Mouse (Mus musculus) MEL (cell line): Measurements from ENCODE around the gene Spata31d1d. TPM values are rescaled to one million over a fixed set of nuclear protein-coding genes. Genes with fewer than 3 reads are reported as not detected.
A peak's percentile ranks its signal among the peaks of the same experiment; 100 is the strongest.

Experiments used
- DNase-seq: peaks from one replicate; pipeline ENCODE4 v3.0.0; 2011; ENCODE audit warnings: low read depth, low spot score
- H3K27ac ChIP-seq: 2 replicates; pipeline ENCODE4 v1.5.1; 2012; ENCODE audit warnings: low read depth, mild to moderate bottlenecking, control low read depth, low read length, moderate library complexity; ENCODE audit not compliant: control insufficient read depth
- H3K27me3 ChIP-seq, 2 experiments: fragments of 150-350 bp in 1 of 2; sonication (generic) in 1 of 2; 2 replicates each; pipeline ENCODE4 v1.6.1; 2012; ENCODE audit warnings: low read length in 2 of 2, mild to moderate bottlenecking in 2 of 2, improper control_type of control experiment in 1 of 2, moderate library complexity in 1 of 2; ENCODE audit not compliant: insufficient read depth in 2 of 2, control insufficient read depth in 1 of 2
- H3K36me3 ChIP-seq, 2 experiments: 2 replicates each; pipeline ENCODE4 v1.6.1; 2012 to 2014; ENCODE audit warnings: low read length in 2 of 2, improper control_type of control experiment in 1 of 2, inconsistent platforms in 1 of 2, mild to moderate bottlenecking in 1 of 2; ENCODE audit not compliant: insufficient read depth in 2 of 2, control insufficient read depth in 1 of 2
- H3K4me1 ChIP-seq, 2 experiments: fragments of 150-350 bp in 1 of 2; sonication (generic) in 1 of 2; 2 replicates each; pipeline ENCODE4 v1.6.1; 2012; ENCODE audit warnings: low read length in 2 of 2, improper control_type of control experiment in 1 of 2, mild to moderate bottlenecking in 1 of 2; ENCODE audit not compliant: insufficient read depth in 2 of 2, control insufficient read depth in 1 of 2
- H3K4me3 ChIP-seq, 2 experiments: fragments of 150-350 bp in 1 of 2; sonication (generic) in 1 of 2; 2 replicates each; pipeline ENCODE4 v1.5.1; 2012; ENCODE audit warnings: low read depth in 2 of 2, low read length in 2 of 2, mild to moderate bottlenecking in 2 of 2, moderate library complexity in 2 of 2, control low read depth in 1 of 2, improper control_type of control experiment in 1 of 2; ENCODE audit not compliant: control insufficient read depth in 1 of 2, insufficient read depth in 1 of 2
- H3K79me2 ChIP-seq: 2 replicates; pipeline ENCODE4 v1.6.1; 2012; ENCODE audit warnings: mild to moderate bottlenecking, low read length, moderate library complexity; ENCODE audit not compliant: control insufficient read depth, poor library complexity, insufficient read depth
- H3K9ac ChIP-seq: 2 replicates; pipeline ENCODE4 v1.6.1; 2012; ENCODE audit warnings: low read depth, mild to moderate bottlenecking, control low read depth, low read length, moderate library complexity; ENCODE audit not compliant: control insufficient read depth, poor library complexity, severe bottlenecking
- H3K9me3 ChIP-seq: fragments of 150-350 bp; sonication (generic); replicated peaks from 2 replicates; pipeline ENCODE4 v1.6.1; 2012; ENCODE audit warnings: mild to moderate bottlenecking, low read length, improper control_type of control experiment, moderate library complexity; ENCODE audit not compliant: insufficient read depth
- BHLHE40 ChIP-seq: IDR thresholded peaks from 2 replicates; pipeline ENCODE4 v1.6.1; 2012; ENCODE audit warnings: low read depth, mild to moderate bottlenecking, inconsistent platforms, low read length, improper control_type of control experiment, borderline replicate concordance
- CHD2 ChIP-seq: IDR thresholded peaks from 2 replicates; pipeline ENCODE4 v1.6.1; 2011; ENCODE audit warnings: low read length, improper control_type of control experiment
- CTCF ChIP-seq, 3 experiments: IDR thresholded peaks in 2 of 3; conservative IDR thresholded peaks in 1 of 3; 2 replicates each; pipeline ENCODE4 v1.5.1; 2011 to 2012; ENCODE audit warnings: low read length in 3 of 3, low read depth in 2 of 3, mild to moderate bottlenecking in 2 of 3, improper control_type of control experiment in 1 of 3, inconsistent platforms in 1 of 3, mixed read lengths in 1 of 3, moderate library complexity in 1 of 3; ENCODE audit not compliant: control insufficient read depth in 1 of 3, insufficient read depth in 1 of 3, poor library complexity in 1 of 3, severe bottlenecking in 1 of 3
- E2F4 ChIP-seq: IDR thresholded peaks from 2 replicates; pipeline ENCODE4 v1.6.1; 2011; ENCODE audit warnings: low read depth, low read length, improper control_type of control experiment, borderline replicate concordance
- ELF1 ChIP-seq: IDR thresholded peaks from 2 replicates; pipeline ENCODE4 v1.6.1; 2014; ENCODE audit warnings: low read depth, mild to moderate bottlenecking, inconsistent platforms, low read length, improper control_type of control experiment, moderate library complexity
- EP300 ChIP-seq, 2 experiments: IDR thresholded peaks; 2 replicates each; pipeline ENCODE4 v1.6.1; 2011; ENCODE audit warnings: improper control_type of control experiment in 2 of 2, low read length in 2 of 2, low read depth in 1 of 2, mild to moderate bottlenecking in 1 of 2
- ETS1 ChIP-seq: IDR thresholded peaks from 2 replicates; pipeline ENCODE4 v1.6.1; 2012; ENCODE audit warnings: low read depth, mild to moderate bottlenecking, inconsistent platforms, low read length, improper control_type of control experiment, moderate library complexity
- GATA1 ChIP-seq: IDR thresholded peaks from 2 replicates; pipeline ENCODE4 v1.6.1; 2011; ENCODE audit warnings: low read depth, low read length, improper control_type of control experiment
- KAT2A ChIP-seq: conservative IDR thresholded peaks from 2 replicates; pipeline ENCODE4 v1.6.1; 2012; ENCODE audit warnings: low read depth, low read length, improper control_type of control experiment, inconsistent platforms
- MAX ChIP-seq: IDR thresholded peaks from 2 replicates; pipeline ENCODE4 v1.6.1; 2011; ENCODE audit warnings: low read length, improper control_type of control experiment
- MEF2A ChIP-seq: IDR thresholded peaks from 2 replicates; pipeline ENCODE4 v1.6.1; 2014; ENCODE audit warnings: low read depth, mild to moderate bottlenecking, inconsistent platforms, low read length, improper control_type of control experiment; ENCODE audit not compliant: poor library complexity, insufficient replicate concordance, severe bottlenecking; ENCODE audit errors: extremely low read depth
- MXI1 ChIP-seq: IDR thresholded peaks from 2 replicates; pipeline ENCODE4 v1.6.1; 2011; ENCODE audit warnings: mild to moderate bottlenecking, low read depth, low read length, improper control_type of control experiment
- MYB ChIP-seq: IDR thresholded peaks from 2 replicates; pipeline ENCODE4 v1.6.1; 2011; ENCODE audit warnings: mild to moderate bottlenecking, low read depth, low read length, improper control_type of control experiment
- MYC ChIP-seq: IDR thresholded peaks from 2 replicates; pipeline ENCODE4 v1.6.1; 2011; ENCODE audit warnings: low read depth, mild to moderate bottlenecking, low read length, improper control_type of control experiment, moderate library complexity
- POLR2A ChIP-seq, 2 experiments: IDR thresholded peaks; 2 replicates each; pipeline ENCODE4 v1.6.1; 2011 to 2012; ENCODE audit warnings: low read length in 2 of 2, mild to moderate bottlenecking in 2 of 2, control low read depth in 1 of 2, improper control_type of control experiment in 1 of 2, low read depth in 1 of 2, moderate library complexity in 1 of 2; ENCODE audit not compliant: control insufficient read depth in 1 of 2, insufficient read depth in 1 of 2, poor library complexity in 1 of 2
- POLR2AphosphoS2 ChIP-seq: IDR thresholded peaks from 2 replicates; pipeline ENCODE4 v1.6.1; 2011; ENCODE audit warnings: low read length, improper control_type of control experiment
- POLR2AphosphoS5 ChIP-seq: IDR thresholded peaks from 2 replicates; pipeline ENCODE4 v1.6.1; 2012; ENCODE audit warnings: low read depth, borderline replicate concordance, mild to moderate bottlenecking, inconsistent platforms, low read length, moderate library complexity, mixed read lengths
- RAD21 ChIP-seq: IDR thresholded peaks from 2 replicates; pipeline ENCODE4 v1.6.1; 2011; ENCODE audit warnings: mild to moderate bottlenecking, low read depth, low read length, improper control_type of control experiment
- SIN3A ChIP-seq: IDR thresholded peaks from 2 replicates; pipeline ENCODE4 v1.6.1; 2012; ENCODE audit warnings: low read length, improper control_type of control experiment, inconsistent platforms
- TCF12 ChIP-seq: IDR thresholded peaks from 2 replicates; pipeline ENCODE4 v1.6.1; 2014; ENCODE audit warnings: low read depth, mild to moderate bottlenecking, inconsistent platforms, low read length, improper control_type of control experiment, moderate library complexity
- UBTF ChIP-seq: IDR thresholded peaks from 2 replicates; pipeline ENCODE4 v1.6.1; 2012; ENCODE audit warnings: low read depth, mild to moderate bottlenecking, inconsistent platforms, low read length, improper control_type of control experiment, moderate library complexity, borderline replicate concordance; ENCODE audit not compliant: insufficient read depth
- USF2 ChIP-seq, 2 experiments: IDR thresholded peaks; 2 replicates each; pipeline ENCODE4 v1.6.1; 2011 to 2012; ENCODE audit warnings: improper control_type of control experiment in 2 of 2, low read length in 2 of 2, borderline replicate concordance in 1 of 2, inconsistent platforms in 1 of 2, low read depth in 1 of 2, mild to moderate bottlenecking in 1 of 2; ENCODE audit not compliant: insufficient read depth in 1 of 2
- ZNF384 ChIP-seq: IDR thresholded peaks from 2 replicates; pipeline ENCODE4 v1.6.1; 2012; ENCODE audit warnings: low read depth, mild to moderate bottlenecking, inconsistent platforms, low read length, improper control_type of control experiment
- polyA plus RNA-seq, 2 experiments: library from polyadenylated mRNA; stranded (reverse) in 1 of 2; unstranded in 1 of 2; fragments of >175 nt in 1 of 2; fragments of >200 nt in 1 of 2; gene quantifications; 2 replicates each; pipeline versions ENCODE4 v1.2.1 to v1.2.4; 2012; ENCODE audit warnings: low replicate concordance in 2 of 2, low read depth in 1 of 2; ENCODE audit not compliant: insufficient read length in 2 of 2, insufficient read depth in 1 of 2, missing spikeins in 1 of 2
- total RNA-seq: library from RNA; depleted of rRNA; stranded (reverse); fragments of 300-350 nt; gene quantifications from 2 replicates; pipeline ENCODE4 v1.2.3, GENCODE M21; 2012

Gene Spata31d1d
- total and polyA plus RNA-seq, 3 experiments: not detected

- H3K27me3 ChIP-seq: no peaks in the 10 kb centered on the region
- no peak overlapping the region for H3K27ac ChIP-seq
- no peak for DNase-seq
- H3K36me3 ChIP-seq: peaks cover 0 to 11% of the 10 kb centered on the region in 2 experiments; a peak in 2 of 4 replicates
- H3K79me2 ChIP-seq: no peaks in the 10 kb centered on the region
- peaks cover 0 to 13% of the 10 kb centered on the region in 2 experiments; a peak in 3 of 4 replicates for H3K4me1 ChIP-seq
- H3K9me3 ChIP-seq: no peaks in the 10 kb centered on the region
- H3K9ac ChIP-seq: no peak overlapping the region
- no peak overlapping the region for H3K4me3 ChIP-seq
- TF ChIP-seq CTCF (IDR thresholded peaks at IDR 0.05 in 2 of 3, conservative IDR thresholded peaks at IDR 0.05 in 1 of 3; ENCODE audit: control insufficient read depth in 1 of 3, insufficient read depth in 1 of 3, low read depth in 2 of 3, low read length in 3 of 3, poor library complexity in 1 of 3, severe bottlenecking in 1 of 3) (no peak), TCF12 (no peak), USF2 (IDR thresholded peaks at IDR 0.05; ENCODE audit: borderline replicate concordance in 1 of 2, insufficient read depth in 1 of 2, low read depth in 1 of 2, low read length in 2 of 2) (no peak), KAT2A (no peak), BHLHE40 (no peak), POLR2AphosphoS2 (no peak), MYC (no peak)
Observed at GRCm38 (mm10) chr13:59691478-59691877, 40.1 kb downstream of the Spata31d1d start.

- Histone ChIP-seq H3K4me3 (no peak overlapping the region), H3K9me3 (no peaks in the 10 kb centered on the region), H3K9ac (no peak overlapping the region), H3K79me2 (no peaks in the 10 kb centered on the region), H3K27ac (no peak overlapping the region), H3K36me3 (peaks cover 0 to 11% of the 10 kb centered on the region in 2 experiments; a peak in 2 of 4 replicates), H3K27me3 (no peaks in the 10 kb centered on the region), H3K4me1 (peaks cover 0 to 13% of the 10 kb centered on the region in 2 experiments; a peak in 3 of 4 replicates)
- no peak for DNase-seq
- TF ChIP-seq MAX (no peak), MYB (no peak), MXI1 (no peak), BHLHE40 (no peak), ETS1 (no peak), ZNF384 (no peak), CTCF (IDR thresholded peaks at IDR 0.05 in 2 of 3, conservative IDR thresholded peaks at IDR 0.05 in 1 of 3; ENCODE audit: control insufficient read depth in 1 of 3, insufficient read depth in 1 of 3, low read depth in 2 of 3, low read length in 3 of 3, poor library complexity in 1 of 3, severe bottlenecking in 1 of 3) (0 out of 6 replicates have a peak, but pooled peaks of 1 of the 3 experiments have one; percentile 4)
Observed at GRCm38 (mm10) chr13:59690576-59690975, 41.0 kb downstream of the Spata31d1d start.

- peak; percentile 45; the same call in 1 of the 2 replicates for TF ChIP-seq TCF12
- no peak for TF ChIP-seq E2F4
- TF ChIP-seq ETS1: no peak
- no peak for TF ChIP-seq ZNF384
- no peak for TF ChIP-seq SIN3A
- peak; percentile 49; the same call in 1 of the 2 replicates for TF ChIP-seq GATA1
- no peak for TF ChIP-seq RAD21
- TF ChIP-seq ELF1: no peak
- no peak for TF ChIP-seq POLR2AphosphoS2
- no peak for TF ChIP-seq MEF2A
- TF ChIP-seq CHD2: no peak
- peak; percentile 28; the same call in 1 of the 2 replicates for TF ChIP-seq BHLHE40
- 0 out of 2 replicates have a peak, but pooled peaks have one; percentile 17 for TF ChIP-seq MYC
- TF ChIP-seq EP300 (IDR thresholded peaks at IDR 0.05; ENCODE audit: low read depth in 1 of 2, low read length in 2 of 2): peak; percentile 58 to 71
- no peak for TF ChIP-seq UBTF
- TF ChIP-seq POLR2AphosphoS5: no peak
- no peak for TF ChIP-seq POLR2A (IDR thresholded peaks at IDR 0.05; ENCODE audit: control insufficient read depth in 1 of 2, insufficient read depth in 1 of 2, low read depth in 1 of 2, low read length in 2 of 2, poor library complexity in 1 of 2)
- no peak for TF ChIP-seq MAX
- Histone ChIP-seq H3K79me2 (no peaks in the 10 kb centered on the region), H3K9ac (no peak overlapping the region), H3K4me3 (no peak overlapping the region), H3K27me3 (no peaks in the 10 kb centered on the region), H3K4me1 (peaks cover 0 to 13% of the 10 kb centered on the region in 2 experiments; a peak in 3 of 4 replicates), H3K36me3 (peaks cover 0 to 11% of the 10 kb centered on the region in 2 experiments; a peak in 2 of 4 replicates), H3K9me3 (no peaks in the 10 kb centered on the region), H3K27ac (no peak overlapping the region)
- DNase-seq: peak; percentile 37
Observed at GRCm38 (mm10) chr13:59689843-59690242, 41.7 kb downstream of the Spata31d1d start.
